Mouse (Mus musculus) lung, adult 2 months (tissue): ENCODE measurements around the gene Agtpbp1.

Experiments used
- CTCF ChIP-seq: fragments of 200-500 bp; IDR thresholded peaks from 2 replicates; pipeline ENCODE4 v1.5.1; 2011; ENCODE audit warnings: mild to moderate bottlenecking, low read length, control low read depth; ENCODE audit not compliant: insufficient read depth
- POLR2A ChIP-seq: fragments of 200-500 bp; IDR thresholded peaks from 2 replicates; pipeline ENCODE4 v1.6.1; 2011; ENCODE audit warnings: low read depth, mild to moderate bottlenecking, control low read depth, low read length, borderline replicate concordance; ENCODE audit errors: extremely low read depth

GRCm38 (mm10) chr13:59453582-59453981 is 131.4 kb downstream of the Agtpbp1 start:
- TF ChIP-seq CTCF (no peak), POLR2A (no peak)
